Mouse (Mus musculus) activated CD4-positive, CD25-positive, alpha-beta regulatory T cell, adult 4 months (primary cell): ENCODE data around the gene Nedd9. TPM values are rescaled to one million over a fixed set of nuclear protein-coding genes. Genes with fewer than 3 reads are reported as not detected.
"Not testable (repeated sequence)": the region's sequence is repeated elsewhere in the genome, so short reads cannot be mapped to it uniquely, and the experiment has no call there.

ENCODE experiments used
- ATAC-seq: one replicate; pipeline ENCODE4 v1.8.0; 2017
- polyA plus RNA-seq, 2 experiments: library from polyadenylated mRNA; unstranded; fragments of 100-300 nt; shearing (Covaris generic); gene quantifications; one replicate each; pipeline ENCODE4 v1.2.1; 2017

Gene Nedd9
- polyA plus RNA-seq, 2 experiments from 2014 or later, result 129 to 130 TPM

DNA sequence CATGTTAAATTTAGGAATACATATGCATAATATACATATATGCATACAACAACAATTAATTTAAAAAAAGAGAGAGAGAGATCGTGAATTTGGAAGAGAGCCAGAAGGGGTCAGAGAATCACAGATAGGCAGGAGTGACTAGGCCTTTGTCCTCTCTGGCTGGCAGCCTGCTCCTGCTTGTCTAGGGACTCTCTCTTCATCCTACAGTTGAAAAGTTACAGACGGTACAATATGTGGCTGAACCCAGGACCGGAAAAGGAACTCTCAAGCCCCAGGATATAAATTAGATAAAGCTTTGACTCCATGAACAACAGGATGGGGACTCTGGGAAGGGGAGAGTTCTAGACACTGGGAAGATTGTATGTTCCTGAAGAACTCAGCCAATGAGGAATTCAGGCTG is 200.9 kb downstream of the Nedd9 start:
- no peak for ATAC-seq

DNA sequence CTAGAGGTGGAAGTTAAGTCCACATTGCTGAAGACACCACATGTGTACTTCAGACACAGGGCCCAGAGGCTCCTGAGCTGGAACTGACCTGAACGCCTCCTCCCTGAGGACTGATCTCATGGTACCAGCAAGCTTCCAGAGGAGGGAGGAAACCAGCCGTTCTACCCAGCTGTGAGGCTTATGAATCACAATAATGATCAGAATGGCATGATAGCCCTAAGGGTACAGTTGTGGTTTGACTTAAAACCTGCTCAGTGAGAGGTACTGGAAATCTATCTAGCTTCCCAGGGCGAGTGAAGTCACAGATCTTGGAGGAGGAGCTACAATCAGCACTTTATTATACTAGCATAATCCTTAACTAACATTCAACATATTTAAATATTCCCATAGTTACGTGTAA is 201.7 kb downstream of the Nedd9 start:
- ATAC-seq, result no peak

DNA sequence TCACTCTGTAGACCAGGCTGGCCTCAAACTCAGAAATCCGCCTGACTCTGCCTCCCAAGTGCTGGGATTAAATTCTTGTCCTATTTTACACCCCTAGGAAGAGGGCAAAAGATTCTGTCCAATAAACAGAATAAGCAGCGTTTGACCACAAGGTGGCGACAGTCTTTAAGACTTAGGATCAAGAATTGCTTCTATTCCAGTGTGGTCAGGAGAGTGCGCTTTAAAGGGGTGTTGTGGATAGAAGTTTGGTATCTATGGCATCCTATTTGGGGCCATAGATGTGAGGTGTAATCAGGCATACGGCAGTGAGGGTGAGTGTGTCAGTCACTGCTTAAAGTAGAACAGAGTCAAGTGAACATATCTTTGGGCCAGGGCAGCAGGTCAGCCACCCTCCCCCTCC is 203.9 kb downstream of the Nedd9 start:
- ATAC-seq, result peak; percentile 36

DNA sequence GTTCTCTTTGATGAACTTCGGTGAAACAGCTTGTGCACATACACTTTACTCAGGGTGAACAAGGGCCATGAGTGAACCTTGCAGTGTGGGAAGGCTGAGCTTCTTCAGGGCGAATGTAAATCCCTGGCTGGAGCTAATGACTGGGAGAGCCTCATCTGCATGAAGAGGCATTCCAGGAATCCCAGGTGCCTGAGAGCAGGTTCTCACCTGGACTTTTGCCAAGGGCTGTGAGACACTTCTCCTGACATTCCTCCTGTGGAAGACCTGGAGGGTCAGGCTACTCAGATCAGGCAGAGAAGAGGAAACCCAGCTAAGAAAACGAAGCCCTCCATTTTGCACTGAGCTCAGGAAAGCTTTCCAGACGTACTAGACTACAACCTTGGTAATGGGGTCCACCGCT is 206.5 kb downstream of the Nedd9 start:
- ATAC-seq, result no peak

DNA sequence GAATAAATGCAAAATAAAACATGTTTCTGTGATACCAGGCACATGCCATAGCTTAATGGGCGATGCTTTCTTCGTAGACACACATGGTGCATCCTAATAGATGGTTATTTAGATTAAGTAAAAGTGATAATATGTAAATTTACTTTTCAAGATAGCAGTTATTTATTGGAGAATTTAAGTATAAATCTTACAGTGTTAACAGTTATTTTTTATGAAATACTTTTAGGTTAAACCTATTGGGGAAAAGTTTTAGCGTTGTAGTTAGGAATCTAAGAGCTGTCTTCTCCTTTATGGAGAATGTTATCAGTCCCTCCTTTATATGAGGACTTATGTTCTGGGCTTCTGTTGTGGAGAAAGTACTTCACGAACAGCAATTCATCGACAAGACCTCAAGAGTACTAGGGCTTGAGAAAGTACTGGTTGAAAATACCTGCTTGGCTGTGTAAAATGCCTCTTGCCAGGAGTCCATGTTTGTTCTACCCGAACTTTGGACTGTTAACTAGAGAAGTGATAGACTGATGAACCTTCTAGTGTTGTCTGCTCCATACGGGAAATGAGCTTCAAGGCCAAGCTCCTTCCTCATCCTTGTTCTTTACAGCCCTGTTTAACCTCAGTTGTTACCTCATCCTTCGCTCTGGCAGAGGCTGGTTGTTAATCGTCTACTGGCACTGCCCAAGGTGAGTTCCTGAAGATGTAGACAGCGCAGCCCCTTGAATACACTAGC is 213.1 kb downstream of the Nedd9 start, which contains the start of gene Gm17364:
Gm17364 (minus strand) TSS at position 51 of the 724 bp plus-strand sequence.
- no peak for ATAC-seq

DNA sequence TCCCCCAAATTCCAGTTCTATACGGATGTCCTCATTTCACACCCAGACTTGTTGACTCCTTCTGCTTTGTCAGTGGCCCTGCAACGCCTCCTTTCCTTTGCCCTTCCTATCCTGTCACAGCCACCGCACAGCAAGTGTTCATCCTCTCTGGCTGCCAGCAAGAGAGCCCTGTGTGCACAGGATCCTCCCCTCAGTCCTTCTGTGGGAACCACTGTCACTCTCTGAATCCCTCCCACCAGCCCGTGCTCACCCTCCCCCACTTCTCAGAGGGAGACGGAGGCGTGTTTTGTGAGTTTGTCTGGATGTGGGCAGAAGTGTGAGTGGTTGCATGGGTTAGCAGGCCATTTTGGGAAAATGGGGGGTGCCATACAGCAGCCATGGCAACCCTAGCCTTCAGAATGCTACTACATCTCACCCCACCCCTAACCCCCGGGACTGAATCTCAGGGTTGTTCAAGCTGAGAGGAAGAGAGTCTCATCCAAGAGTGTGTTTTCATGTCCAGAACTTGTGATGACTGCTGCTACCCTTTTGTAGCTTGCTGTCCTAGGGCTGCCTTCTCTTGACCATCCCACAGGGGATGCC is 219.2 kb downstream of the Nedd9 start:
- ATAC-seq, result no peak

DNA sequence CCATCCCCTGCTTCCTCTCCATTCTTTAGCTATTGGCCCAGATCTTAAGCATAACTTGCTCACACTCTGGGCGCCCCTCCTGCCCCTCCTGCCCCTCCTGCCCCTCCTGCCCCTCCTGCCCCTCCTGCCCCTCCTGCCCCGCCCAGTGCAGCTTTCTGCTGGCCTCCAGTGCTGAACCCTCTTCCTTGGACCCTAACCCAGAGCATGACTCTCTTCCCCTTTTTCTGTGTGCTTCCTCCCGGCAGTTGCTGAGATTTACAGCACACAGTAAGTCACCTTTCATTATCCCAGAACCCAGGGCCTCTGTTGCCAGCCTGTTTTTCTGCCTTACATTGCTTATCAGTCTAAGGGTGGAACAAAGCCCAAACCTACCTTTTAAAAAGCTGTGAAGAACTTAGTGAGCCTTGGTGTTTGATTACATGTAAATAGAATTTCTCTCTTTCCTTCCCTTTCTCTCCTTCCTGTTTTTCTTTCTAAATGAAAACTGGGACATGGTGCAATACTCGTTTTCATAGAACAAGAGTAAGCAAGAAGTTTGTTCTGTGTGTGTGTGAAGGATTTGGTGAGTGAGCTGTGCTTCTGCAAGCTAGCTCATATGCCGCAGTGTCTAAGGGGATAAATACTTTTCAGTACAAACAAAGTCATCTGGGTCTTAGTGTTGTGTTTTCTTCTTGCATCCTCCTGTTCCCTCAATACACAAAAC is 223.7 kb downstream of the Nedd9 start:
- no peak for ATAC-seq

DNA sequence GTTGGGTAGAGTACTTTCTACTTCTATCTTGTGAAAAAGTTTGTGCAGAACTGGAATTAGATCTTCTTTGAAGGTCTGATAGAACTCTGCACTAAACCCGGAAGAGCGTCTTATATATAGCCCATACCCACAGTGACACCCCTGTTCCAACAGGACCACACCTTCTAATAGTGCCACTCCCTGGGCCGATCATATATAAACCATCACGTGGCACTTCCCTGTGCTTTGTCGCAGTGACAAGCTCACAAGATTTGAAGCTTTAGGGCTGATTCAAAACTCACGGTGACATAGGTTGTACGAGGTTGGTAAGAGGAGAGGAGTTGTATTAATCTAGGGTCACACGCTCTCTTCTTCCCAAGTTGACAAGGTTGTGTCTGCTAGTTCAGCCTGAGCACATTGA is 225.5 kb downstream of the Nedd9 start:
- not testable (repeated sequence) for ATAC-seq

Other genes starting within 250 kb of the Nedd9 start
- 1 to 10 TPM; 3.7 to 3.8 TPM for gene Smim13, start 237.5 kb downstream of the Nedd9 start, polyA plus RNA-seq
- gene Gm17364, start 213.4 kb downstream of the Nedd9 start, polyA plus RNA-seq, result not detected
- gene Tmem170b, start 118.5 kb upstream of the Nedd9 start, polyA plus RNA-seq, result 10 to 100 TPM; 10.5 to 10.8 TPM